Mouse (Mus musculus) embryonic facial prominence, embryonic 10.5 days (tissue): Measurements from ENCODE around the gene Dkk3. TPM values are rescaled to one million over a fixed set of nuclear protein-coding genes. Genes with fewer than 3 reads are reported as not detected.

Experiments
- DNase-seq: peaks from one replicate; pipeline ENCODE4 v3.0.0-alpha.2; 2017; ENCODE audit warnings: low spot score
- H3K27ac ChIP-seq: fragments of 300-500 bp; sonication (generic); replicated peaks from 2 replicates; pipeline ENCODE4 v1.5.1; 2016; ENCODE audit warnings: mild to moderate bottlenecking
- H3K27me3 ChIP-seq: fragments of 300-500 bp; sonication (generic); replicated peaks from 2 replicates; pipeline ENCODE4 v1.6.1; 2016; ENCODE audit warnings: low read depth, mild to moderate bottlenecking; ENCODE audit not compliant: poor library complexity, severe bottlenecking
- H3K36me3 ChIP-seq: fragments of 300-500 bp; sonication (generic); replicated peaks from 2 replicates; pipeline ENCODE4 v1.6.1; 2016; ENCODE audit warnings: mild to moderate bottlenecking, moderate library complexity
- H3K4me1 ChIP-seq: fragments of 300-500 bp; sonication (generic); 2 replicates; pipeline ENCODE4 v1.6.1; 2016
- H3K4me3 ChIP-seq: fragments of 300-500 bp; sonication (generic); 2 replicates; pipeline ENCODE4 v1.5.1; 2016; ENCODE audit warnings: mild to moderate bottlenecking, moderate library complexity
- H3K9me3 ChIP-seq: fragments of 300-500 bp; sonication (generic); 2 replicates; pipeline ENCODE4 v1.6.1; 2016; ENCODE audit warnings: mild to moderate bottlenecking
- WGBS: fragments of 180-500 bp; shearing (Covaris S2); methylation state at CpG from one replicate; pipeline ENCODE4 v1.1.7; 2016; 5-methylcytosine and 5-hydroxymethylcytosine counted together
- polyA plus RNA-seq: library from polyadenylated mRNA; unstranded; fragments of >200 nt; fragmentation: Nextera tagmentation; extraction: Ambion mirVana; gene quantifications from 2 replicates; pipeline ENCODE4 v1.2.1, GENCODE M21; 2016

The Dkk3 gene
- 10.8 and 15.2 TPM in 2 replicates for polyA plus RNA-seq

GRCm38 (mm10) chr7:112158942-112159341, at the start of gene Dkk3:
Gene Dkk3 (minus strand): TSS chr7:112159057.
- no peaks in the 10 kb centered on the region for H3K9me3 ChIP-seq
- peak within 1 kb of the TSS; percentile 65 for H3K4me3 ChIP-seq
- H3K4me1 ChIP-seq, result peaks cover 42% of the 10 kb centered on the region
- H3K36me3 ChIP-seq, result no peaks in the 10 kb centered on the region
- H3K27me3 ChIP-seq, result peaks cover 43% of the 10 kb centered on the region
- WGBS, result 2% methylated on average over 21 of the region's 21 CpGs
- DNase-seq, result peak; percentile 79
- H3K27ac ChIP-seq, result peak within 1 kb of the TSS; percentile 81

GRCm38 (mm10) chr7:112207717-112208116, 48.9 kb upstream of the Dkk3 start:
- 90% methylated on average over 6 of the region's 6 CpGs for WGBS
- Histone ChIP-seq H3K4me3 (no peak overlapping the region), H3K27ac (no peak overlapping the region), H3K27me3 (no peaks in the 10 kb centered on the region), H3K36me3 (no peaks in the 10 kb centered on the region), H3K9me3 (no peaks in the 10 kb centered on the region), H3K4me1 (peaks cover 7% of the 10 kb centered on the region)
- no peak for DNase-seq

GRCm38 (mm10) chr7:112205513-112205912, 46.7 kb upstream of the Dkk3 start:
- no peak overlapping the region for H3K27ac ChIP-seq
- no peaks in the 10 kb centered on the region for H3K27me3 ChIP-seq
- no peaks in the 10 kb centered on the region for H3K9me3 ChIP-seq
- no peak for DNase-seq
- WGBS, result 89% methylated on average over 6 of the region's 6 CpGs
- H3K36me3 ChIP-seq, result no peaks in the 10 kb centered on the region
- peaks cover 19% of the 10 kb centered on the region for H3K4me1 ChIP-seq
- H3K4me3 ChIP-seq, result no peak overlapping the region

GRCm38 (mm10) chr7:112204380-112204963, 45.6 kb upstream of the Dkk3 start:
- H3K9me3 ChIP-seq, result no peaks in the 10 kb centered on the region
- 68% methylated on average over 6 of the region's 6 CpGs for WGBS
- H3K36me3 ChIP-seq, result no peaks in the 10 kb centered on the region
- peaks cover 24% of the 10 kb centered on the region for H3K4me1 ChIP-seq
- DNase-seq, result no peak
- H3K27ac ChIP-seq, result 0 out of 2 replicates have a peak overlapping the region, but pooled peaks have one; percentile 19
- no peak overlapping the region for H3K4me3 ChIP-seq
- H3K27me3 ChIP-seq, result no peaks in the 10 kb centered on the region

GRCm38 (mm10) chr7:112203937-112204336, 45.1 kb upstream of the Dkk3 start:
- H3K4me1 ChIP-seq, result peaks cover 24% of the 10 kb centered on the region
- no peak overlapping the region for H3K27ac ChIP-seq
- no peaks in the 10 kb centered on the region for H3K36me3 ChIP-seq
- DNase-seq, result no peak
- WGBS, result 74% methylated on average over 5 of the region's 5 CpGs
- H3K27me3 ChIP-seq, result no peaks in the 10 kb centered on the region
- H3K4me3 ChIP-seq, result no peak overlapping the region
- H3K9me3 ChIP-seq, result no peaks in the 10 kb centered on the region

- no peaks in the 10 kb centered on the region for H3K36me3 ChIP-seq
- H3K4me3 ChIP-seq, result no peak overlapping the region
- H3K9me3 ChIP-seq, result no peaks in the 10 kb centered on the region
- peaks cover 24% of the 10 kb centered on the region for H3K4me1 ChIP-seq
- H3K27ac ChIP-seq, result no peak overlapping the region
- no peak for DNase-seq
- H3K27me3 ChIP-seq, result no peaks in the 10 kb centered on the region
- 89% methylated on average over 5 of the region's 5 CpGs for WGBS
Measured at GRCm38 (mm10) chr7:112202843-112203242, 44.0 kb upstream of the Dkk3 start.

- 70% methylated on average over 4 of the region's 4 CpGs for WGBS
- H3K36me3 ChIP-seq, result no peaks in the 10 kb centered on the region
- H3K4me1 ChIP-seq, result peaks cover 24% of the 10 kb centered on the region
- H3K4me3 ChIP-seq, result no peak overlapping the region
- no peaks in the 10 kb centered on the region for H3K9me3 ChIP-seq
- H3K27me3 ChIP-seq, result no peaks in the 10 kb centered on the region
- no peak for DNase-seq
- H3K27ac ChIP-seq, result no peak overlapping the region
Measured at GRCm38 (mm10) chr7:112202194-112202593, 43.3 kb upstream of the Dkk3 start.

GRCm38 (mm10) chr7:112200761-112201160, 41.9 kb upstream of the Dkk3 start:
- no peak for DNase-seq
- Histone ChIP-seq H3K4me3 (no peak overlapping the region), H3K36me3 (no peaks in the 10 kb centered on the region), H3K4me1 (peaks cover 24% of the 10 kb centered on the region), H3K9me3 (no peaks in the 10 kb centered on the region), H3K27ac (no peak overlapping the region), H3K27me3 (no peaks in the 10 kb centered on the region)
- 41% methylated on average over 4 of the region's 4 CpGs for WGBS

- H3K27me3 ChIP-seq, result no peaks in the 10 kb centered on the region
- 79% methylated on average over 3 of the region's 3 CpGs for WGBS
- H3K36me3 ChIP-seq, result no peaks in the 10 kb centered on the region
- H3K27ac ChIP-seq, result no peak overlapping the region
- H3K4me1 ChIP-seq, result peaks cover 19% of the 10 kb centered on the region
- H3K9me3 ChIP-seq, result no peaks in the 10 kb centered on the region
- no peak overlapping the region for H3K4me3 ChIP-seq
- no peak for DNase-seq
Measured at GRCm38 (mm10) chr7:112199343-112199742, 40.5 kb upstream of the Dkk3 start.

GRCm38 (mm10) chr7:112197461-112197860, 38.6 kb upstream of the Dkk3 start:
- WGBS, result 80% methylated on average over 8 of the region's 8 CpGs
- H3K27ac ChIP-seq, result no peak overlapping the region
- H3K4me1 ChIP-seq, result peaks cover 15% of the 10 kb centered on the region
- H3K4me3 ChIP-seq, result no peak overlapping the region
- H3K9me3 ChIP-seq, result no peaks in the 10 kb centered on the region
- no peaks in the 10 kb centered on the region for H3K36me3 ChIP-seq
- DNase-seq, result no peak
- H3K27me3 ChIP-seq, result no peaks in the 10 kb centered on the region

- no peaks in the 10 kb centered on the region for H3K9me3 ChIP-seq
- no peaks in the 10 kb centered on the region for H3K4me1 ChIP-seq
- no peaks in the 10 kb centered on the region for H3K27me3 ChIP-seq
- no peak overlapping the region for H3K4me3 ChIP-seq
- H3K27ac ChIP-seq, result no peak overlapping the region
- DNase-seq, result no peak
- no peaks in the 10 kb centered on the region for H3K36me3 ChIP-seq
- WGBS, result 85% methylated on average over 5 of the region's 5 CpGs
Measured at GRCm38 (mm10) chr7:112194286-112194685, 35.4 kb upstream of the Dkk3 start.

- 79% methylated on average over 5 of the region's 5 CpGs for WGBS
- Histone ChIP-seq H3K36me3 (no peaks in the 10 kb centered on the region), H3K4me3 (no peak overlapping the region), H3K27ac (no peak overlapping the region), H3K4me1 (peaks cover 9% of the 10 kb centered on the region), H3K9me3 (no peaks in the 10 kb centered on the region), H3K27me3 (no peaks in the 10 kb centered on the region)
- no peak for DNase-seq
Measured at GRCm38 (mm10) chr7:112192778-112193177, 33.9 kb upstream of the Dkk3 start.

GRCm38 (mm10) chr7:112192237-112192636, 33.4 kb upstream of the Dkk3 start:
- H3K27ac ChIP-seq, result no peak overlapping the region
- H3K4me3 ChIP-seq, result no peak overlapping the region
- no peaks in the 10 kb centered on the region for H3K27me3 ChIP-seq
- H3K4me1 ChIP-seq, result peaks cover 13% of the 10 kb centered on the region
- no peak for DNase-seq
- H3K9me3 ChIP-seq, result no peaks in the 10 kb centered on the region
- H3K36me3 ChIP-seq, result no peaks in the 10 kb centered on the region
- 88% methylated on average over 4 of the region's 4 CpGs for WGBS
